In the genomic region with DNA sequence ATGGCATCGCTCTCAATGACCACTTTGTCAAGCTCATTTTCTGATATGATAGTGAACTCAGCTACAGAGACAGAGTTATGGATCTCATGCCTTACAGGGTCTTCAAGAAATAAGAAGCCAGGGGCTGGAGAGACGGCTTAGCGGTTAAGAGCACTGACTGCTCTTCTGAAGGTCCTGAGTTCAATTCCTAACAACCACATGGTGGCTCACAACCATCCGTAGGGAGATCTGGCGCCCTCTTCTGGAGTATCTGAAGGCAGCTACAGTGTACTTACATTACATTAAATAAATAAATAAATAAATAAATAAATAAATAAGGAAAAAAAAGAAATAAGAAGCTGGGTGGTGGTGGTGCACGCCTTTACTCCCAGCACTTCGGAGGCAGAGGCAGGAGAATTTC, we compare ENCODE assay signal across 21 mouse cellular contexts. TPM values are rescaled to one million over a fixed set of nuclear protein-coding genes. Genes with fewer than 3 reads are reported as not detected.
A peak's percentile ranks its signal among the peaks of the same experiment; 100 is the strongest.
DNase-seq lines count a peak whose midpoint lies in the region; ATAC-seq and TF ChIP-seq lines count a peak whose summit lies in the region.
"Had no signal": no experiment of that assay in that cellular context is flagged by ENCODE, and none has a peak within 500 bp of the region (broad histone marks: within the 10 kb centered on the region; RNA-seq: fewer than 3 reads in every experiment).

No protein-coding gene starts in this region.

- no peaks in the 10 kb centered on the region for H3K9me3 ChIP-seq in forebrain, embryonic 14.5 days (replicated peaks; ENCODE audit: control insufficient read depth, low read length)
- no peaks in the 10 kb centered on the region for H3K9me3 ChIP-seq in forebrain, embryonic 10.5 days
- no peaks in the 10 kb centered on the region for H3K9me3 ChIP-seq in liver, embryonic 12.5 days (replicated peaks)
- H3K9me3 ChIP-seq: heart, embryonic 13.5 days; hindbrain, embryonic 10.5 days; midbrain, embryonic 12.5 days; neural tube, embryonic 13.5 days had no signal

- TF ChIP-seq CTCF in liver, adult 2 months (IDR thresholded peaks at IDR 0.05; ENCODE audit: low read depth, low read length) = no peak; the same call in 1 of the 2 replicates

- no peaks in the 10 kb centered on the region for H3K36me3 ChIP-seq in forebrain, embryonic 14.5 days (ENCODE audit: control insufficient read depth, insufficient read depth, low read length)
- no peaks in the 10 kb centered on the region for H3K36me3 ChIP-seq in forebrain, embryonic 10.5 days (replicated peaks)
- no peaks in the 10 kb centered on the region for H3K36me3 ChIP-seq in liver, adult 2 months (ENCODE audit: control insufficient read depth, insufficient read depth, low read length)
- H3K36me3 ChIP-seq in liver, embryonic 12.5 days = no peaks in the 10 kb centered on the region
- H3K36me3 ChIP-seq: heart, embryonic 13.5 days; hindbrain, embryonic 10.5 days; midbrain, embryonic 12.5 days; neural tube, embryonic 13.5 days had no signal

- no peaks in the 10 kb centered on the region for H3K4me1 ChIP-seq in forebrain, embryonic 14.5 days (ENCODE audit: control insufficient read depth, insufficient read depth, low read length)
- no peaks in the 10 kb centered on the region for H3K4me1 ChIP-seq in forebrain, embryonic 10.5 days
- no peaks in the 10 kb centered on the region for H3K4me1 ChIP-seq in liver, adult 2 months (ENCODE audit: control insufficient read depth, insufficient read depth, low read length)
- H3K4me1 ChIP-seq in liver, embryonic 12.5 days = 0 out of 2 replicates have a peak, but pooled peaks cover 7% of the 10 kb centered on the region
- H3K4me1 ChIP-seq: heart, embryonic 13.5 days; hindbrain, embryonic 10.5 days; midbrain, embryonic 12.5 days; neural tube, embryonic 13.5 days had no signal

- no peak overlapping the region for H3K9ac ChIP-seq in forebrain, embryonic 14.5 days (ENCODE audit: low read length)
- no peak overlapping the region for H3K9ac ChIP-seq in liver, adult 2 months (ENCODE audit: low read depth, low read length)
- no peak overlapping the region for H3K9ac ChIP-seq in liver, embryonic 12.5 days
- H3K9ac ChIP-seq: heart, embryonic 13.5 days; midbrain, embryonic 12.5 days; neural tube, embryonic 13.5 days had no signal

- DNase-seq in forebrain, embryonic 14.5 days (ENCODE audit: low spot score) = peak; percentile 13
- DNase-seq in forebrain, embryonic 10.5 days (ENCODE audit: extremely low spot score, low spot score) = no peak
- DNase-seq in liver, adult 2 months (ENCODE audit: extremely low read depth, low read depth, low spot score) = peak; percentile 21
- DNase-seq in MN1 (ENCODE audit: low spot score) = peak; percentile 53
- peak; percentile 22 for DNase-seq in retina, embryonic 14.5 days (ENCODE audit: low spot score)
- no peak for DNase-seq in urinary bladder, adult 18-20 months (ENCODE audit: low spot score in 2 of 2)
- DNase-seq in right cerebral cortex, adult 2 months (ENCODE audit: low spot score in 2 of 2) = no peak
- DNase-seq: cerebellum, adult 2 months; kidney, adult 18-20 months; layer of hippocampus, adult 9-11 months; lung, postnatal 14 days; right cerebral cortex, adult 18-20 months; thymus, postnatal 25 days had no signal

- H3K4me2 ChIP-seq in forebrain, embryonic 14.5 days (ENCODE audit: low read length) = no peak overlapping the region
- H3K4me2 ChIP-seq in liver, embryonic 12.5 days = no peak overlapping the region
- H3K4me2 ChIP-seq: heart, embryonic 13.5 days; midbrain, embryonic 12.5 days; neural tube, embryonic 13.5 days had no signal

- H3K4me3 ChIP-seq in forebrain, embryonic 14.5 days (ENCODE audit: low read depth, low read length) = no peak overlapping the region
- no peak overlapping the region for H3K4me3 ChIP-seq in forebrain, embryonic 10.5 days
- H3K4me3 ChIP-seq in liver, adult 2 months (ENCODE audit: insufficient read depth, low read depth, low read length) = no peak overlapping the region
- no peak overlapping the region for H3K4me3 ChIP-seq in liver, embryonic 12.5 days
- H3K4me3 ChIP-seq: heart, embryonic 13.5 days; hindbrain, embryonic 10.5 days; midbrain, embryonic 12.5 days; neural tube, embryonic 13.5 days had no signal

- TF ChIP-seq POLR2A in liver, adult 2 months (IDR thresholded peaks at IDR 0.05; ENCODE audit: extremely low read depth, insufficient read depth, low read length) = no peak

- no peak overlapping the region for H3K27ac ChIP-seq in forebrain, embryonic 14.5 days (ENCODE audit: low read depth, low read length)
- H3K27ac ChIP-seq in forebrain, embryonic 10.5 days = no peak overlapping the region
- no peak overlapping the region for H3K27ac ChIP-seq in liver, adult 2 months (replicated peaks; ENCODE audit: insufficient read depth, low read depth, low read length)
- H3K27ac ChIP-seq in liver, embryonic 12.5 days = no peak overlapping the region
- H3K27ac ChIP-seq: heart, embryonic 13.5 days; hindbrain, embryonic 10.5 days; midbrain, embryonic 12.5 days; neural tube, embryonic 13.5 days had no signal

- ATAC-seq in forebrain, embryonic 14.5 days = no peak
- no peak for ATAC-seq in liver, embryonic 12.5 days
- ATAC-seq: activated CD4-positive, CD25-positive, alpha-beta regulatory T cell, adult 4 months had no signal

- WGBS in forebrain, embryonic 14.5 days = 86% methylated on average over 7 of the region's 7 CpGs
- 88% methylated on average over 7 of the region's 7 CpGs for WGBS in forebrain, embryonic 10.5 days
- WGBS in liver, adult 2 months = 90% methylated on average over 7 of the region's 7 CpGs
- 71% methylated on average over 7 of the region's 7 CpGs for WGBS in liver, embryonic 12.5 days (ENCODE audit: insufficient replicate concordance)

- no peaks in the 10 kb centered on the region for H3K27me3 ChIP-seq in forebrain, embryonic 14.5 days (replicated peaks; ENCODE audit: control insufficient read depth, insufficient read depth, low read length)
- no peaks in the 10 kb centered on the region for H3K27me3 ChIP-seq in forebrain, embryonic 10.5 days (ENCODE audit: poor library complexity, severe bottlenecking)
- no peaks in the 10 kb centered on the region for H3K27me3 ChIP-seq in liver, adult 2 months (ENCODE audit: control insufficient read depth, insufficient read depth, low read length)
- H3K27me3 ChIP-seq in liver, embryonic 12.5 days (replicated peaks) = no peaks in the 10 kb centered on the region
- H3K27me3 ChIP-seq: heart, embryonic 13.5 days; midbrain, embryonic 12.5 days; neural tube, embryonic 13.5 days had no signal

- no peaks in the 10 kb centered on the region for H3K79me2 ChIP-seq in liver, adult 2 months (ENCODE audit: control insufficient read depth, insufficient read depth, low read length)

RNA-seq across cellular contexts. Expression of gene Il5, which starts 13.2 kb away (rescaled TPM):
- not detected in 2 replicates for polyA plus RNA-seq in forebrain, embryonic 14.5 days (2014; fragmentation: Nextera tagmentation; extraction: Ambion mirVana)
- polyA plus RNA-seq in forebrain, embryonic 10.5 days (2016; fragmentation: Nextera tagmentation; extraction: Ambion mirVana) = 0.11 TPM in 1 of 2 replicates, not detected in the other
- total RNA-seq in liver, adult 2 months (2014; rRNA removed) = 0.09 TPM in 1 of 2 replicates, not detected in the other
- not detected in 2 replicates for polyA plus RNA-seq in liver, adult 2 months (2012; rRNA removed)
- not detected in 2 replicates for polyA plus RNA-seq in liver, embryonic 12.5 days (2016; fragmentation: Nextera tagmentation; extraction: Ambion mirVana)
- total RNA-seq: gastrocnemius, adult 8-10 months had no signal
- polyA plus RNA-seq: heart, embryonic 13.5 days; hindbrain, embryonic 10.5 days; midbrain, embryonic 12.5 days; neural tube, embryonic 13.5 days had no signal

RNA-seq across cellular contexts. Expression of gene Rad50, which starts 26.7 kb away (rescaled TPM):
- polyA plus RNA-seq in forebrain, embryonic 14.5 days (2014; fragmentation: Nextera tagmentation; extraction: Ambion mirVana) = 10.6 and 11.0 TPM in 2 replicates
- polyA plus RNA-seq in forebrain, embryonic 10.5 days (2016; fragmentation: Nextera tagmentation; extraction: Ambion mirVana) = 27.4 and 27.8 TPM in 2 replicates
- total RNA-seq in liver, adult 2 months (2014; rRNA removed) = 4.9 and 5.4 TPM in 2 replicates
- polyA plus RNA-seq in liver, adult 2 months (2012; rRNA removed) = 1.2 and 1.7 TPM in 2 replicates
- polyA plus RNA-seq in liver, embryonic 12.5 days (2016; fragmentation: Nextera tagmentation; extraction: Ambion mirVana) = 25.6 TPM in 2 replicates

RNA-seq across cellular contexts. Expression of gene Irf1, which starts 36.0 kb away (rescaled TPM):
- 3.0 and 3.8 TPM in 2 replicates for polyA plus RNA-seq in forebrain, embryonic 14.5 days (2014; fragmentation: Nextera tagmentation; extraction: Ambion mirVana)
- 3.7 and 4.9 TPM in 2 replicates for polyA plus RNA-seq in forebrain, embryonic 10.5 days (2016; fragmentation: Nextera tagmentation; extraction: Ambion mirVana)
- 37.5 and 44.2 TPM in 2 replicates for total RNA-seq in liver, adult 2 months (2014; rRNA removed)
- polyA plus RNA-seq in liver, adult 2 months (2012; rRNA removed) = 27.9 and 43.0 TPM in 2 replicates
- polyA plus RNA-seq in liver, embryonic 12.5 days (2016; fragmentation: Nextera tagmentation; extraction: Ambion mirVana) = 7.3 and 7.5 TPM in 2 replicates

RNA-seq across cellular contexts. Expression of gene Gm17334, which starts 39.2 kb away (rescaled TPM):
- polyA plus RNA-seq in forebrain, embryonic 14.5 days (2014; fragmentation: Nextera tagmentation; extraction: Ambion mirVana) = not detected in 2 replicates
- not detected in 2 replicates for polyA plus RNA-seq in forebrain, embryonic 10.5 days (2016; fragmentation: Nextera tagmentation; extraction: Ambion mirVana)
- not detected in 2 replicates for total RNA-seq in liver, adult 2 months (2014; rRNA removed)
- polyA plus RNA-seq in liver, adult 2 months (2012; rRNA removed) = 0.16 TPM in 1 of 2 replicates, not detected in the other
- polyA plus RNA-seq in liver, embryonic 12.5 days (2016; fragmentation: Nextera tagmentation; extraction: Ambion mirVana) = 0.13 TPM in 1 of 2 replicates, not detected in the other
- polyA plus RNA-seq: hindbrain, embryonic 10.5 days; limb, embryonic 11.5 days; midbrain, embryonic 12.5 days; neural tube, embryonic 13.5 days had no signal

Comparison
In these comparisons a context has a peak if more than half of its experiments do, and no peak if none do; other contexts are left out.
1. DNase-seq: peak in forebrain, embryonic 14.5 days (single experiment), liver, adult 2 months (single experiment), MN1 (single experiment) and retina, embryonic 14.5 days (single experiment); none in forebrain, embryonic 10.5 days (single experiment), urinary bladder, adult 18-20 months (0 of 2) and right cerebral cortex, adult 2 months (0 of 2).